Mouse (Mus musculus) ovary, postnatal 14 days (tissue): ENCODE results near the gene E030018B13Rik.

Source experiments
- DNase-seq: peaks from one replicate; pipeline ENCODE4 v3.0.0; 2022; ENCODE audit warnings: low spot score

The E030018B13Rik gene

DNA sequence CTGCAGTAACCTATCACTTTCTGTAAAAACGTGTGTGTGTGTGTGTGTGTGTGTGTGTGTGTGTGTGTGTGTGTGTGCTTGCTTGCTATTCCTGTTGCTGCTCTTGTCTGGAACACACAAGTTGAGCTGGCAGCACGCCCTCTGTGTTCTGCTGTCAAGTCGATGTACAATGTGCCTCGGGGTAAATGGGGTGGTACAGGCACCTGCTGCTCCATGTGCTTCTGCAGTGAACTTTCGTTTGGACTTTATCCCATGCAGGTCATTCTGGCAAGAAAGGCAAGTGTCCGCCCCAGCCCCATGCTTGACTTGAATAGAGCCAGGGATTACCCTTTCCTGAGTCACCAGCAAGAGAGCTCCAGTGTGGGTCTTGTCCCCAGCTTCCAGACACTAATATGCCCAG, 1.0 kb downstream of the E030018B13Rik start:
- DNase-seq, result no peak

DNA sequence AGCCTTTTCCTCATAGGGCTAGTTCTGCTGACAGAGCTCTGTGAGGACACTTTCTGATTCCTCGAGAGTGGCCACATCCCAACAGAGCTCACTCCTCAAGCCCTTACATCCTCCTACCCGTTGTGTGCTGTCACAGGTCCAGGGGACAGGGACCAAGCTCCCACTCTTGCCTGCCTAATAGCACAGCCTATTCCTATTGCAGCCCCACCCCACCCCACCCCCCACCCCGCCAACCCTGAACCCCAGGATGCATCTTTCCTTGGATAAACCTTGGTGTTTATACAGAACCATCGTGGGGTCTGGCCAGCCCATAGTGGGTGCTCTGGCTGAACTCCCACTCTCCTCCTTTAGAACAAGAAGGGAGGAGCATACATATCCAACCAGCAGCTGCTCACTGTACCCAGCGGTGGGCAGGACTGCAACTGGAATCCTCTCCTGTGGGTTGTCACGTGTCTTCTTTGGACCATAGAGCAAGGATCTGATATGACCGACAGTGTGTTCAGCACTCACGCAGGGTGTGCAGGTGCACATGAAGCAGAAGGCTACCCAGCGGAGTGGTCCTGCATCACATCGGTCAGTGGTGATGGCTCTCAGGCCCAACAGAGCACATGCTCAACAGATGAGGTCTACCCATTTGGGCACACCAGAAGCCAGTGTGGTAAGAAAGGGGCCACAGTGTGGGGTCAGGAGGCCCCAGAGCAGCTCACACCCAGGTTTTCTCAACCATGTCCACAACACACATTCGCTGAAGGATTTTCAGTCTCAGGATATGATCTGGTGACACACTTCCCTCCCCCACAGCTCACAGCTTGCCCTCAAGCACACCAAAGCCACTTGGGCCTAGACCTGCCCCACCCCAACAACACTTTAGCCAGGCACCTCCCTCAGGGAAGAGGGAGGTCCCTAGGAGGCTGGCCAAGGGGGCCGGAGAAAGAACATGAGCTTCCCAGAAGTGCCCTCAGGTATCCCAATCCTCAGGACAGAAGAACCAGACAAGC, 2.4 kb downstream of the E030018B13Rik start:
- no peak for DNase-seq

DNA sequence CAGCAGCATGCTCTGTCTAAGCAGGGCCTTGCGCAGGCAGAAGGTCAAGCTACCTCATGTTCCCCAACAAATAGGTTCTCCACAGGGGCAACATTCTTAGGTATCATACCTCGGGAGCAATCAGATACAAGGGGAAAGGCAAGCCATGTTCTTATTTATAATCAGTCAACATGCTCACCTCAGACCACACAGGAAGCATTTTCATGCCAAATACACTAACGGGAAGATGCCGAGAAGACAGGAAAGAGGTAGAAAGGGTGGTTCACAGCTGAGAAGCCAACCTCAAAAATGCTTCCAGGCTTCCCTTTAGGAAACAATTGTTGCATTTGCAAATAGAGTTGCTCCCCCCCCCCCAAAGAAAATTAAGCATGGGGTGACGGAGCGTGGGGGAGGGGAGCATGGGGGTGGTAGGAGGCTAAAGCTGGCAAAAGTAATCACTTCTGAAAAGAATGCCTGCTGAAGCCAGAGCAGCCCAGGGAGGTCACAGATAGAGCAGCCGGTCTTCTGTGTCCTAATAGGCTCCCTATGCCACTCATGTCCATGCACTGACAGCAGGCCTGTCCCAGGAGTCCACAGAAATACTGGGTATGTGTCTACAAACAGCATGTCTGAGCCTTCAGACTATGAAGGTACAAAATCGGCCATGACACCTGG, 5.4 kb downstream of the E030018B13Rik start:
- DNase-seq, result no peak

DNA sequence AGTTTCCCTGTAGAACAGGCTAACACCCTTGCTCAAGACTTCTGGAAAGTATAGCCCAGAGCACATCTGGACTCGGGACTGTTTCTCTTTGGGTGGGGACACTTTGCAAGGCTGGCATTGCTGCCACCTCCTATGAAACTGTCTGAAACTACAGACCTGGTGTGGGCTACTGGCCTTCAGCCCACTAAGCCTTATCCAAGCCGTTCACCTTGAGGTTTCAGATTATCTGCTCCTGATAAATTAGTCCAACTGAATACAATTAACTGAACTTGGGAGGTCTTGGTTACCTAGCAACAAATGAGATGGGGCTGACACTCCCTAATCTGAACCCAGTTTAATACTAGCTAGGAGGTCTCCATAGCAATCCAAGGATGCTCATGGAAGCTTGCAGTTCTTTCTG, 5.9 kb downstream of the E030018B13Rik start:
- DNase-seq, result no peak

DNA sequence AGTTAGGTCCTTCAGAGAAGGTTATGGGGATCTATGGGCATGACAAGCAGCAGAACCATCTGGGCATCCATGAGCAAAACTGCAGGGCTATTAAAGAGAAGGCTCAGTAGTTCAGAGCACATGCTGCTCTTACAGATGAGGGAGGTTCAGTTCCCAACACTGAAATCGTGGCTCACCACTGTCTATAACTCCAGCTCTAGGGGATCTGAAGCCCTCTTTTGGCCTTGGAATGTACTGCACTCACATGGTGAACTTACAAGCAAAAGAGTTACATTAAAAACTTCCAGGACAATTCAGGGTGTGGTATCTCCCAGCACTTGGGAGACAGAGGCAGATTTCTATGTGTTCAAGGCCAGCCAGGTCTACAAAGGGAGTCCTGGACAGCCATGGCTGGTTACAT, 6.3 kb downstream of the E030018B13Rik start:
- no peak for DNase-seq

DNA sequence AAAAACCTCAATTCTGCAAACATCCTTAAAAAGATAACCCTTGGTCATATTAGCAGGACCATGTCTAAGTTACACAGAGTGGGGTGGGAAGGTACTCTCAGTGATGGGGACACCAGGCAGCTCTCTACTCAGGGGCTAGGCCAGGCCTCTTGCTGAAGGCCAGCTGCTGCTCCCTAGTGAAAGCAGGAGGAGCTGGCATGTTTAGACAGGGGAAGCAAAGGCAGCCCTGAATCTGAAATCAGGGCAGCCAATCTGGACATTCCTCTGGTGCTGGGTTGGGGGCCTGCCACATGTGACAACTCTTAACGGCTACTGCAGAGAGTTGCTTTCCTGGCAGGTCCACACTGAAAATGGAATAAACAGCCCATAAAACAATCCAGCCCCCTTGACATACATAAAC, 7.5 kb downstream of the E030018B13Rik start:
- no peak for DNase-seq

DNA sequence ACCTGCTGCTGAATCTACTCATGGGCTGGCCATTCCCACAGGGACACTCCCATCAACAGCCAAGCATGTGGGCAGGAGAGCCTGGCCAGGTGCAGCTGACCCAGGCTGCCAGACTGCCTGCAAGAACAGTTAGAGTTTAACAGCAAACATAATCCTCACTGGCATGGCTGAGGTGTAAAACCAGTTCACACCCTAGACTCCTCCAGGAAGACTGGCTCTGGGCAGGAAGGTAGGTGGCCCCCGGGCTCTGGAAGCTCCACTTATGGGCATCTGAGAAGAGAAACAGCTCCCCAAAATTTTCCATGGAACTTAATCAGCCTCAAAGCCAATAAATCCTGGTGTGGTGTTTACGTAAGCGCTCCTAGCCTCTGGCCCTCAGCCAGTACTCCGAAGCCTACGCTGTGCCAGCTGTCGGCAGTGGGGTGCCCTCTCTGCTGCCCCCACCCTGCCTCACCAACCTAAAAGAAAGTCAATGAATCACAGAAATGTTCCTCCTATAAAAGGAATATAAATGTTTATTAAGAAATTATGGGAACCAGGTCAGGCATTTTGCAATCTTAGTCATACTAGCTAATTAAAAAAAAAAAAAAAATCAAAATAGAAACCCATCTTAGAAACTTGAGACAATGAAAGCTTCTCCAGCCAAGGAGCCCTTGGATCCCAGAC, 8.2 kb downstream of the E030018B13Rik start:
- DNase-seq, result peak; percentile 68

DNA sequence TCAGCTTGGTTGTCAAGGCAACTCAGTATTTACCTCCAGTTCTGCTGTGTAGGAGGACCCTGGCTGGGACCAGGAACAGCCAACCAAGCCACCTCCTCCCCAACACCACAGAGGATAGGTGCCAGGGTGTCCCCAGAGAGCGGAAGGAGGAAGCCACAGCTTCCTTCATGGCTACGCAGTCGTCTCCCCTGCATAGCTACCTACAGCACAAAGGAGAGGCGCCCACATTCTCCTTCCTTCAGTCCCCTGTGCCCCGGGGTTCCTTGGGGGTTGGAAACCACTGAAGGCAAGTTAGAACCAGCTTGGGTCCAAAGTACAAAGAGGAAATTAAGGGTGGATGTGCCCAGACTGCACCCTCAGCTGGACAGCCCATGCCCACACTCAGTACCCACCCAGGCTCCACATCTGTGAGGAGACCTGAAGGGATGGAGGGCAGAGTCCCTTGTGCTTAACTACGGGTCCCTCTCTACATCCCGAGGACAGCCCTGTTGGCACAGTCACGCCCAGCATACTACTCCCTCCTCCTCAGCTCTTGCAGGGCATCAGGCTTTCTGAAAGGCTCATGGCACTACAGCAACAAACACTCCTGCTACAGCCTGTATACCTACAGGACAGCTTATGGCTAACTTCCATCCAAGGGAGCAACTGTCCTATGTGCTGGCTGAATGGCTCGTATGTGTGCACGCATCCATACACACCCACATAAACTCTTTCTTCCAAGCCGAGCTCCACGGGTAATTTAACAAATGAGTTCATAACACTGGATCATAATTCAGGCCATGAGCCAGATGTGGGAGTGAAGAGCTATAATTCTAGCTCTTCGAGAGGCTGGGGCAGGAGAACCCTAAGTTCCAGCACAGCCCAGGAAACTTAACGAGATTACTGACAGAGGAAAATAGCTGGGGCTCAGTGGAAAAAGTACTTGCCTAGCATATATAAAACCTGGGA, 9.0 kb downstream of the E030018B13Rik start:
- peak; percentile 46 for DNase-seq

DNA sequence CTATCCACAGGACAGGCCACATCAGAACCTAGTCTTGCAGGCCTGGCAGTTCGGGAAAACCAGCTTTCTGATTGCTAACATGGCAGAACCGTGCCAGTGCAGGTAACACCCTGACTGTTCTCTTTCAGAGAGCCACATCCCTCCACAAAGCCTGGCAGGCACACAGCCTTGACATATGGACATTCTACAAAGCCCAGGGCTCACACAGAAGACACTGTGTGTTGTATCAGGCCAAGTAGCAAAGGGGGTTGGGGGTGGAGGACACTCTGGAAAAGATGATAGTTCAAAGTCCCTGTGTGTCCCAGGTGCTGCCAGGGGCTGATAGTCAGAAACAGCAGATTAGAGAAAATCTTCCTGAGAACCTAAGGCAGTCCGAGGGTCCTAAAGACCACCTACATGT, 9.8 kb downstream of the E030018B13Rik start:
- DNase-seq, result no peak

DNA sequence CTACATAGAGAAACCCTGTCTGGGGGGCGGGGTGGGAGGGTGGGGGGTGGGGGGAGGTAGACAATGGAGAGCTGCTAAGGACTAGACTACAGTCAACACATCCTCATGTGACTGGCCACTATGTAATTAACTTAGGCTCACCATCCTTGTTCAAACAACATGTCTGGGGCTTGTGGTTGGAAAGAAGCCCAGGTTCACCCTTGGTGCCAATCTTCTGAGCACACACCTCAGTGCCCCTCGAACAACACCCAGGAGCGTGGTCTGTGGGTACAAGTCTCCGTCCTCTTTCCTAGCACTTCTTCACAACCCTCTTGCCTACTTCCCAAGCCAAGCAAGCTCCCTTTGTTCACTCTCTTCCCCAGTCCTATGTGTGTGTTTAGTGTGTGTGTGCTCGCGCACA, 10.5 kb downstream of the E030018B13Rik start:
- DNase-seq, result no peak

DNA sequence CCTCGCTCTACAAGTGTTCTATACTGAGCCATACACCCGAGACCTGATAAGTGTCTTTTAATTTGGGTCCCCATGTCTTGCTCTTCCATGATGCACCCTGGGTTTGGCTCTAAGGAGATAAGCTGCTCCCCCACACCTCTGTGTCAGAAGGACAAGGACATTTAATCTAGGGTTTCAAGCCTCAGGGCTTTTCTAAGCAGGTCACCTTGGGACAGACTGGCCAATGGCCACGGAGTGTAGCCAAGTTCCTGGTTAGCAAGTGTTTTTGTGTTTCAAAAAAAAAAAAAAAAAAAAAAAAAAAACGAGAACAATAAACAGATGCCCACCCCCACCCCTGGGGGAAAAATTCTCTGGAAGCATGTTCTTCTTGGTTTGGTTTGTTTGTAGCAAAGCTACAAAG, 12.4 kb downstream of the E030018B13Rik start:
- no peak for DNase-seq

DNA sequence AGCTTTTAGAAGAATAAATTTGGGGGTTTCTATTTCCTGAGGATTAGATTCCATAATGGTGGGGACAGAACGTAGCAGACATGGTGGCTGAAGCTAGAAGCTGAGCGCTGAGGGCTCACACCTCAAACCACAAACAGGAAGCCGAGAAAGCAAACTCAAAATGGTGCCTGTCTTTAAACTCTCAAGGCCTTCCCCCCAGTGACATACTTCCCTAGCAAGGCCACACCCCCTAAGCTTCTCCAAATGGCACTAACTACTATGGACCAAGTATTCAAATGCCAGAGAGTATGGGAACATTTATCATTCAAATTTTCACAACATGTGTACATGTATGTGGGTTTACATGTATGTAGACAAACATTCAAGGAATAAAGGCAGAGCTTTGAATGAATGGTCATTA, 13.5 kb downstream of the E030018B13Rik start:
- no peak for DNase-seq

DNA sequence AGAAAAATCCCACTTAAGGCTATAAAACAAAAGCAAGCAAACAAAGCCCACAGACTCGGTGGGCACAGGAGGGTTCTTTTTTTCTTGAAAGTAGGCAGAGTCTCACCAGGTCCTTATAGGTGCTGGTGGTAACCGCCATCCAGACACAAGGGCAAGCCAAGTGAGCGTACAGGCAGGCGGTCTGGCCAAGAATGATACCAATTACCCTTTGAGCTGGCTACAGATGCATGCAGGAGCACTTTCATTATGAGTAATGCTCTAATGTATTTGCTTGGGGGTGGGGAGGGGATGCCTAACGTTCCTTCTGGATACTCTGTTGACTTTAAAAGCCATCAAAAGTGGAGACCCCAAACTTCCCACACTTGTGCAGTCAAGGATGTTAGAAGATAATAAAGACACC, 14.1 kb downstream of the E030018B13Rik start:
- DNase-seq, result no peak

DNA sequence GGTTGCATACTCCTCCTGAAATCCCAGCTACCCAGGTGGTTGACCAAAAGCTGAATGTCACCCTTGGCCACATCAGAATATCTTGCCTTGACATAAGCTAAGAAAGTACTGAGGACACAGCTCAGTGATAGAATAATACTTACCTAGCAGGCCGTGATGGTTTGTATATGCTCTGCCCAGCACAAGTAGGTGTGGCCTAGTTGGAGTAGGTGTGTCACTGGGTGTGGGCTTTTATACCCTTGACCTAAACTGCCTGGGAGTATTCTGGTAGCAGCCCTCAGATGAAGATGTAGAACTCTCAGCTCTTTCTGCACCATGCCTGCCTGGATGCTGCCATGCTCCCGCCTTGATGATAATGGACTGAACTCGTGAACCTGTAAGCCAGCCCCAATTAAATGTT, 15.8 kb downstream of the E030018B13Rik start:
- DNase-seq, result no peak

DNA sequence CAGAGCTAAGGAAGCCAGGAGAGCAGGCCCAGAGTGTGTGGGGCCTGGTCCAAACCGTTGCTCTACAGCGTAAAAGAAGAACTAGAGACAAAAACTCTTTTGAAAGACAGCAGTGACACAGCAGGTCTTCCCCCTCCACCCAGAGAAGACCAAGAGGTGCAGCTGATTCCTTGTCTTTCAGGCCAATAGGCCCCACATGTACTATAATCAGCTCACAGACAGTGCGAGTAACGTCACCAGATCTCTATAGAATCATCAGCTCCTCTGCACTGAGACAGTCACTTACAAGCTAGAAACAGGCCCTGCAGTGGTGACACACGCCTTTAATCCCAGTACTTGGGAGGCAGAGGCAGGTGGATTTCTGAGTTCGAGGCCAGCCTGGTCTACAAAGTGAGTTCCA, 17.2 kb downstream of the E030018B13Rik start:
- no peak for DNase-seq

DNA sequence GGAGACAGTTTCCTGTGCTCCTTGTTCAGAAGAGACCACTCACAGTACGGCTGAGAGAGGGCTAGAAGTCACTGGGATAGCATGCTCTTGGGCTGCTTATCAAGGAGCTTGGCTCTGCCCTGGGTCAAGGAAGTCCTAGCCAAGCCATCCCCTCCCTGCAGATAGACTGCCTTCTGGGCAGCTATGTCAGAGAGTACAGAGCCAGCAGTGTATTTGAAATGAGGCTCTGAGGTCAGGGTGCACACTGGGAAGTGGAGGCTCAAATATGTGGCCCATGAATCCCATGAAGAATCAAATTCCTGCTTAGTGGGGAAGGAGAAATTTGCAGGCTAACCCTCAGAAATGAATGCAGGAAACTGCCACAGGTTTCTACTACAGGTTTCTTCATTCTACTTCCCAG, 17.9 kb downstream of the E030018B13Rik start:
- DNase-seq, result no peak

DNA sequence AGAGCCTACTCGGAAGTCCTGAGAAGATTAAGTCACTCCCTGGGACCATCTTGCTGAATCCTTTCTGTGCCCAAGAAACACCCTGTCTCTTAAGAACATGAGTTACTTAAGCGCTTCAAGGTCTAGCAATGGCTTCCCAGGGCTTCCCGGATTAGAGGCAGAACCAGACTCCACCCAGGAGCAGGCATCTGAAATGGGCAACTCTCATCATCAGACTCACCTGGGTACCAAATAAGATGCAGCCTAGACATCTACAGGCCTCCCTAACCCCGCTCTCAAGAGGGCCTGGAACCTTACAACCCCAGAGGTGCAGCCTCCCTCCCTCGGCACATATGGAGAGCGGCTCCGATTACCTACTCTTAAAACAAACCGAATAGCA, 19.1 kb downstream of the E030018B13Rik start:
- no peak for DNase-seq

DNA sequence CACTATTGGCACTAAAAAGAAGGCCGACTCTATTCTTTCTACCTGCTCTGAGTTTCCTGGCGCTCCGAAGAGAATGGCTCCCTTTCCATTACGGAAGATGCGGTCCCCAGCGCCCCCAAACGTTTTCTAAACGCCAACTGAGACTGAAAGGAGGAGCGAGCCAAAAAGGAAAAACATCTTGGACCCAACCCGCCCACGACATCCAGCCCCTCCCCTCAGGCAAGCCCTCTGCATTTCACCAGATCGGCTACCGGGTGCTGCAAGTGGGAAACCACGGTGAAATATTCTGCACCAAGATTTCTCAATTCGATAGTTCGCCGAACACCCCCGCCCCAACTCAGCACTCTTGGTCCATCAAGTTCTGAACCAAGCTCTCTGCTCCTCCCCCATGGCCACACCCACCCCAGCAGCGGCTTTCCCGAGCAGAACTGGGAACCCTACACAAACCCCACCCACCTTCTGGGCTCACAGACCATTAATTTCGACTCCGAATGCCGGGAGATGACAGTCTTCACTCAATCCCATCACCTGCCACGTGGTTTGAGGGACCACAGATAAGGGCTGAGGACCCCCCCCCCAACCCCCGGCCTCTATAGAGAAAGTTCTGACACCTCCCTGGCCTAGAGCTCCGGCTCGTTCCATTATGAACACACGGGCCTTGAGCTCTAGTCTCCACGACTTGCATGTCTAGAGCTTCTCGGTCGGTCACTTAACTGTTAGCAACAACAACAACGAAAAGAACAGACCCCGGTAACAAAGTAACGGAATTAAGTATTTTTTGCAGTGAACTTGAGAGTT, 19.7 kb downstream of the E030018B13Rik start:
- DNase-seq, result peak; percentile 65

DNA sequence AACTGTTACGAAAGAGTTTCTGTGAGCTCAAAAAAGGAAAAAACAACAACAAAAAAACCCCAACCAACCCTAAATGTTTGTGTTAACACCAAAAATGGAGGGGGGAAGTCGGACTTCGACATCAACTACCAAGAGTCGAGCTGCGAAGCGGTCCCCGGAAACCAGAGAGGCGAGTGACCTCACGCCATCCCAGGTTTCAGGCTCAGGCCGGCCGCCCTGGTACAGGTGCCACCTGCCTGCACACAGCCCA, 20.3 kb downstream of the E030018B13Rik start:
- DNase-seq, result no peak

DNA sequence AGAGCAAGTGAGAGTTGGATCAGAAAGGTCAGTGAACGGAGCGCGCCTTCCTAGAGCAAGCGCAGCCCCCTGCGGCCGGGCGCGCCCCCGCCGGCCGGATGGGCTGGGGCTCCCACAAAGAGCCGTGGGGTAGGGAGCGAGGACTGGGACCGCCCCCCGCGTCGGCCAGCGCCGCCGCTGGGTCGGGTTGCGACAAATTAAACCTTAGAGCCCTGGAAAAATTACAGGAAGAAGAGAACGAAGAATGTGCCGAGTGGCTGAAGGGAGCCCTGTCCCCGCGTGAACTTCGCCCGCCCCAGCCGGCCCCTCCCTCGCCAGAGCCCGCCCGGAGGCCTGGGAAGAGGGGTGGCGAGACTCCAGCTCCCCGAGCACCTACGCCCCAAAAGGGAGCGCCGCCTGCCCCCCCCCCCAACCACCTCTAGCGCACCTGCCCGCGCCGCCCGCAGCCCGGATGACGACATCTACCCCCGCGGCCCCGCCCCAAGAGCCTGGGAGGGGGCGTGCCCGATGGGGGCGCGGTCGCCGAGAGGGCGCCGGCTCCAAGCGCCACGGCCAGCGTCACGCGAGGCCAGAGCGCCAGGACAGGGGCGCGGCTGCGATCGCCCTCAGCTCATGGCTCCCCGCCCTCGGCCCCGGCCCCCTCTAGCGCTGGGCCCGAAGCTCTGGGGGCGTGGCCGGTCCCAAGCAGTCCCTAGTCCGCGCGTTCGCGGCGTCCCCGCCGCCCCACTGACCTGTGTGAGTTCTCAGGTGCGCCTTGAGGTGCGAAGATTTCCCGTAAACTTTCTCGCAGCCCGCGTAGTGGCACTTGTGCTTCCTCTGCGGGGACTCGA, 20.8 kb downstream of the E030018B13Rik start:
- peak; percentile 76 for DNase-seq
